Mouse (Mus musculus): ENCODE results near the gene Stt3b.

DNA sequence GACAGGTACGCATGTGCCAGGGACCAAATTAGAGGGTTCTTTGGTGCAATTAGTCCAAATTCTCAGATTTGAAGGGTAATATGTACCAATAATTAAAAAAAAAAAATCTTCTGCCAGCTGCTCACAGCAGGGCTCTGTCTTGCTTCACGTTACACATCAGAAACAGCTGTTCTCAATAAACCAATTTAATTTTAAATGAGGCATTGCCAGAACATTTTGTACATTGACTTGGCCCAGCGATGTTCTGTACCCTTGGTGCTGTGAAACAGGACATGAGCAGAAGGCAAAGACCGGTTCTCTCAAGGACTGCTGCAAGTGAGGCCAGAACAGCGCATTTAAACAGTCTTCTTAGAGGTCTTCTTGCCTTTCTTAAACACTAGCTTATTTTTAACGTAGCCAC lies 66.6 kb downstream of the Stt3b start:
- TF ChIP-seq CTCF (IDR thresholded peaks at IDR 0.05) (no peak), POLR2A (IDR thresholded peaks at IDR 0.05; ENCODE audit: insufficient read depth, low read depth, low read length) (no peak)

Measured in heart, adult 2 months (tissue).